In the genomic region with DNA sequence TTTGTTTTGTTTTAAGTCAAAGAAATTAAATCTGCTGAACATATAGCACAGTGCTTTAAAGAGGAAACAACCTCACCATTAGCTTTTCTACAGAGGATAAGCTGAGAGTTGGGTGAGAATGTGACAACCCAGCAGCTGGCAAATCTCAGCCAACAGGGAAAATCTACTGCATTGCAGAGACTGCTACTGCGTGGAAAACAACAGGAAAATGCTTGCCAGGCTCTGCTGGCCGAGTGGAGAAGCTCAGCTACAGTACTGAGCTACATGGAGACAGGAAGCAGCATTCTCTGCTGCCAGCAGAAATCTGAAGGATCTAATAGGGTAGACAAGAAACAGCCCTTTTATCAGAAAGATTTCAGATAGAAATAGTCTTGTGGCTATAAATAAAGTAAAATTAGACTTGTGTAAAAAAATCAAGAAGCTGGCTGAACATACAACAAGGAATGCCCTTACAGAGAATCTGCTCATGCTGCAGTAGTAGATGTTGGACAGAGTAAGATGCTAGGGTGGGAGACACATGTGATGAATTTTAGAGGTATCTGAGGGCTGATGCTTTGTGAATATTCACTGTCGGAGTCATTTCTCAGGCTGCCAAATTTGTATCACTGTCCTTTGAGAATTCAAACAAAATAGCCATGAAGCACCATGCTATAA, we compare ENCODE assay signal across 11 mouse cellular contexts.
DNase-seq lines count a peak whose midpoint lies in the region; ATAC-seq and TF ChIP-seq lines count a peak whose summit lies in the region.
"Had no signal": no experiment of that assay in that cellular context is flagged by ENCODE, and none has a peak within 500 bp of the region (broad histone marks: within the 10 kb centered on the region; RNA-seq: fewer than 3 reads in every experiment).

No protein-coding gene starts in this region.

- no peak overlapping the region for H3K9ac ChIP-seq in liver, postnatal 0 days (replicated peaks)

- H3K4me1 ChIP-seq in liver, postnatal 0 days (ENCODE audit: insufficient read depth): no peaks in the 10 kb centered on the region

- H3K9me3 ChIP-seq in liver, postnatal 0 days (ENCODE audit: low read length): no peaks in the 10 kb centered on the region

- no peak overlapping the region for H3K4me3 ChIP-seq in liver, postnatal 0 days (ENCODE audit: low read depth, low read length)
- H3K4me3 ChIP-seq: erythroblast, embryonic 14.5 days had no signal

- no peak overlapping the region for H3K4me2 ChIP-seq in liver, postnatal 0 days (ENCODE audit: low read depth, low read length)

- no peak overlapping the region for H3K27ac ChIP-seq in liver, postnatal 0 days (ENCODE audit: low read depth)
- H3K27ac ChIP-seq: stomach, postnatal 0 days had no signal

- H3K27me3 ChIP-seq in liver, postnatal 0 days (ENCODE audit: insufficient read depth, low read length): no peaks in the 10 kb centered on the region

- no peak for ATAC-seq in liver, postnatal 0 days

- H3K36me3 ChIP-seq in liver, postnatal 0 days (replicated peaks; ENCODE audit: insufficient read depth, low read length): no peaks in the 10 kb centered on the region

- TF ChIP-seq EP300 in liver, postnatal 0 days (IDR thresholded peaks at IDR 0.05; ENCODE audit: low read depth): no peak

- WGBS in liver, postnatal 0 days (ENCODE audit: insufficient replicate concordance): 39% methylated on average over 3 of the region's 3 CpGs

- TF ChIP-seq CTCF in liver, postnatal 0 days (IDR thresholded peaks at IDR 0.05; ENCODE audit: low read depth): no peak

- intact Hi-C loops in heart, postnatal 10 days (cut with DNase I): no loop called here

- peak; percentile 4 to 7 for DNase-seq in heart, postnatal 10 days
- no peak for DNase-seq in heart, adult 18-20 months
- peak; percentile 2 for DNase-seq in liver
- DNase-seq in liver, postnatal 0 days: no peak
- DNase-seq in lung, postnatal 10 days: peak; percentile 72
- no peak for DNase-seq in thymus, postnatal 36 days
- DNase-seq in yolk sac, embryonic 10.5 days (ENCODE audit: low spot score): no peak
- no peak for DNase-seq in gastrocnemius, postnatal 4 days (ENCODE audit: low spot score in 2 of 2)
- DNase-seq: kidney, adult 9 months had no signal

Comparison
In these comparisons a context has a peak if more than half of its experiments do, and no peak if none do; other contexts are left out.
1. DNase-seq: peak in heart, postnatal 10 days (2 of 2), liver (single experiment) and lung, postnatal 10 days (single experiment); none in heart, adult 18-20 months (0 of 2), liver, postnatal 0 days (single experiment), thymus, postnatal 36 days (0 of 2), yolk sac, embryonic 10.5 days (single experiment) and gastrocnemius, postnatal 4 days (0 of 2).